Mouse (Mus musculus): Measurements from ENCODE around the gene Ptgr2. TPM values are rescaled to one million over a fixed set of nuclear protein-coding genes. Genes with fewer than 3 reads are reported as not detected.
A peak's percentile ranks its signal among the peaks of the same experiment; 100 is the strongest.
"Not testable (repeated sequence)": the region's sequence is repeated elsewhere in the genome, so short reads cannot be mapped to it uniquely, and the experiment has no call there.

The Ptgr2 gene
- total RNA-seq (2014; fragmentation: Nextera tagmentation): 59.6 and 71.3 TPM in 2 replicates
- total RNA-seq (2017): 152 and 184 TPM in 2 replicates
- 5.5 and 10.1 TPM in 2 replicates for polyA plus RNA-seq (2012)

- ATAC-seq (ENCODE audit: extremely low read depth, insufficient number of reproducible peaks, low FRiP score, poor library complexity, severe bottlenecking) (peak; percentile 90), DNase-seq (ENCODE audit: low spot score) (peak; percentile 84)
- H3K9me3 ChIP-seq (replicated peaks): peaks cover 1% of the 10 kb centered on the region; the same call in 1 of the 2 replicates
- peaks cover 2% of the 10 kb centered on the region; the same call in 1 of the 2 replicates for H3K27me3 ChIP-seq (ENCODE audit: insufficient read depth, low read length)
- H3K36me3 ChIP-seq (replicated peaks): peaks cover 34% of the 10 kb centered on the region
- H3K4me1 ChIP-seq (ENCODE audit: insufficient read depth, low read depth, low read length): peaks cover 45% of the 10 kb centered on the region
- no peak for TF ChIP-seq CTCF (IDR thresholded peaks at IDR 0.05; ENCODE audit: low read depth, low read length)
- TF ChIP-seq TAL1 (conservative IDR thresholded peaks at IDR 0.05; ENCODE audit: low read depth, low read length): no peak
- no peak for TF ChIP-seq GATA2 (IDR thresholded peaks at IDR 0.05; ENCODE audit: borderline replicate concordance, low read depth, low read length)
- TF ChIP-seq GATA1 (IDR thresholded peaks at IDR 0.05; ENCODE audit: borderline replicate concordance, low read length): no peak
- no peak for TF ChIP-seq POLR2AphosphoS5 (IDR thresholded peaks at IDR 0.05; ENCODE audit: insufficient replicate concordance, low read depth, low read length)
- peak within 1 kb of the TSS; percentile 73 for H3K4me3 ChIP-seq (ENCODE audit: low read depth, low read length)
Observed at GRCm38 (mm10) chr12:84284885-84285592, at the start of gene Ptgr2. Gene Ptgr2 (plus strand): TSS chr12:84285232.

GRCm38 (mm10) chr12:84235577-84235976, 49.5 kb upstream of the Ptgr2 start:
- Histone ChIP-seq H3K4me1 (ENCODE audit: insufficient read depth, low read depth, low read length) (peaks cover 20% of the 10 kb centered on the region), H3K4me3 (ENCODE audit: low read depth, low read length) (no peak overlapping the region), H3K27me3 (ENCODE audit: insufficient read depth, low read length) (peaks cover 17% of the 10 kb centered on the region), H3K36me3 (replicated peaks) (no peaks in the 10 kb centered on the region), H3K9me3 (replicated peaks) (no peaks in the 10 kb centered on the region)
- no peak for TF ChIP-seq GATA2 (IDR thresholded peaks at IDR 0.05; ENCODE audit: borderline replicate concordance, low read depth, low read length)
- no peak for TF ChIP-seq CTCF (IDR thresholded peaks at IDR 0.05; ENCODE audit: low read depth, low read length)
- TF ChIP-seq GATA1 (IDR thresholded peaks at IDR 0.05; ENCODE audit: borderline replicate concordance, low read length): no peak
- no peak for TF ChIP-seq TAL1 (conservative IDR thresholded peaks at IDR 0.05; ENCODE audit: low read depth, low read length)
- no peak for TF ChIP-seq POLR2AphosphoS5 (IDR thresholded peaks at IDR 0.05; ENCODE audit: insufficient replicate concordance, low read depth, low read length)
- no peak for ATAC-seq (ENCODE audit: extremely low read depth, insufficient number of reproducible peaks, low FRiP score, poor library complexity, severe bottlenecking)
- DNase-seq (ENCODE audit: low spot score): no peak

GRCm38 (mm10) chr12:84235981-84236752, 48.9 kb upstream of the Ptgr2 start:
- TF ChIP-seq GATA2 (IDR thresholded peaks at IDR 0.05; ENCODE audit: borderline replicate concordance, low read depth, low read length) (no peak), GATA1 (IDR thresholded peaks at IDR 0.05; ENCODE audit: borderline replicate concordance, low read length) (no peak), TAL1 (conservative IDR thresholded peaks at IDR 0.05; ENCODE audit: low read depth, low read length) (no peak), POLR2AphosphoS5 (IDR thresholded peaks at IDR 0.05; ENCODE audit: insufficient replicate concordance, low read depth, low read length) (no peak), CTCF (IDR thresholded peaks at IDR 0.05; ENCODE audit: low read depth, low read length) (no peak)
- Histone ChIP-seq H3K27me3 (ENCODE audit: insufficient read depth, low read length) (peaks cover 18% of the 10 kb centered on the region), H3K4me3 (ENCODE audit: low read depth, low read length) (peak overlapping the region; percentile 2; the same call in 1 of the 2 replicates), H3K36me3 (replicated peaks) (no peaks in the 10 kb centered on the region), H3K9me3 (replicated peaks) (no peaks in the 10 kb centered on the region), H3K4me1 (ENCODE audit: insufficient read depth, low read depth, low read length) (peaks cover 21% of the 10 kb centered on the region)
- DNase-seq (ENCODE audit: low spot score) (no peak), ATAC-seq (ENCODE audit: extremely low read depth, insufficient number of reproducible peaks, low FRiP score, poor library complexity, severe bottlenecking) (no peak; the same call in 1 of the 2 replicates)

- H3K27me3 ChIP-seq (ENCODE audit: insufficient read depth, low read length): peaks cover 23% of the 10 kb centered on the region
- H3K4me3 ChIP-seq (ENCODE audit: low read depth, low read length); H3K36me3 ChIP-seq (replicated peaks); ATAC-seq (ENCODE audit: extremely low read depth, insufficient number of reproducible peaks, low FRiP score, poor library complexity, severe bottlenecking); H3K9me3 ChIP-seq (replicated peaks); DNase-seq (ENCODE audit: low spot score): not testable (repeated sequence)
- peaks cover 23% of the 10 kb centered on the region for H3K4me1 ChIP-seq (ENCODE audit: insufficient read depth, low read depth, low read length)
Observed at GRCm38 (mm10) chr12:84237036-84237435, 48.0 kb upstream of the Ptgr2 start.

GRCm38 (mm10) chr12:84243076-84243770, 41.8 kb upstream of the Ptgr2 start:
- no peak overlapping the region for H3K4me3 ChIP-seq (ENCODE audit: low read depth, low read length)
- H3K27me3 ChIP-seq (ENCODE audit: insufficient read depth, low read length): peaks cover 38% of the 10 kb centered on the region
- ATAC-seq (ENCODE audit: extremely low read depth, insufficient number of reproducible peaks, low FRiP score, poor library complexity, severe bottlenecking): peak; percentile 68
- DNase-seq (ENCODE audit: low spot score): peak; percentile 58
- H3K9me3 ChIP-seq (replicated peaks): no peaks in the 10 kb centered on the region
- no peaks in the 10 kb centered on the region for H3K36me3 ChIP-seq (replicated peaks)
- H3K4me1 ChIP-seq (ENCODE audit: insufficient read depth, low read depth, low read length): peaks cover 27% of the 10 kb centered on the region
- no peak for TF ChIP-seq GATA2 (IDR thresholded peaks at IDR 0.05; ENCODE audit: borderline replicate concordance, low read depth, low read length)
- TF ChIP-seq TAL1 (conservative IDR thresholded peaks at IDR 0.05; ENCODE audit: low read depth, low read length): no peak
- no peak for TF ChIP-seq CTCF (IDR thresholded peaks at IDR 0.05; ENCODE audit: low read depth, low read length)
- no peak for TF ChIP-seq POLR2AphosphoS5 (IDR thresholded peaks at IDR 0.05; ENCODE audit: insufficient replicate concordance, low read depth, low read length)
- no peak for TF ChIP-seq GATA1 (IDR thresholded peaks at IDR 0.05; ENCODE audit: borderline replicate concordance, low read length)

DNA sequence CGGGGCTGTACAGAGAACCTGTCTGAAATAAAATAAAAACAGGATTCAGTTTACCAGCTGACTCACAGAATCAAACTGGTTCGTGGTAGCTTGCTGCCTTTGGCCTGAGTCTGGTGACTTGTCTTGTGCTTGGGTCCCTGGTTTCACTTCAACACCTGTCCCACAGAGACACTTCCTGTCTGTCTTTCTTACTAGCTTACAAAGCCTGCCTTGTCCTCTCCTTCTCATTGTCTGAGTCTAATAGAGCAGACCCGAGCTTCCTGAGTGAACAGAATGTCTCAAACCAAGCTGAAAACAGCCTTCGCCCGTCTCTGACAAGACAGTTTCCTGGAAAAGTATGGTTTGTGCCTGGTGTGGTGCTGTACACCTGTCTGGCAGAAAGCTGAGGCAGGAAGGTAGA, 39.3 kb upstream of the Ptgr2 start:
- no peak overlapping the region for H3K4me3 ChIP-seq (ENCODE audit: low read depth, low read length)
- H3K36me3 ChIP-seq (replicated peaks): no peaks in the 10 kb centered on the region
- ATAC-seq (ENCODE audit: extremely low read depth, insufficient number of reproducible peaks, low FRiP score, poor library complexity, severe bottlenecking) (no peak), DNase-seq (ENCODE audit: low spot score) (no peak)
- H3K4me1 ChIP-seq (ENCODE audit: insufficient read depth, low read depth, low read length): peaks cover 24% of the 10 kb centered on the region
- no peak for TF ChIP-seq TAL1 (conservative IDR thresholded peaks at IDR 0.05; ENCODE audit: low read depth, low read length)
- H3K9me3 ChIP-seq (replicated peaks): no peaks in the 10 kb centered on the region
- peaks cover 27% of the 10 kb centered on the region for H3K27me3 ChIP-seq (ENCODE audit: insufficient read depth, low read length)

All from G1E (cell line).